In genomic region chr3:144692052-144692451, GRCm38 (mm10) we compare ENCODE assay signal across 9 mouse cellular contexts. TPM values are rescaled to one million over a fixed set of nuclear protein-coding genes. Genes with fewer than 3 reads are reported as not detected.
A peak's percentile ranks its signal among the peaks of the same experiment; 100 is the strongest.
DNase-seq lines count a peak whose midpoint lies in the region; ATAC-seq and TF ChIP-seq lines count a peak whose summit lies in the region.
"Had no signal": no experiment of that assay in that cellular context is flagged by ENCODE, and none has a peak within 500 bp of the region (broad histone marks: within the 10 kb centered on the region; RNA-seq: fewer than 3 reads in every experiment).

No protein-coding gene starts in this region.

- no peak overlapping the region for H3K4me3 ChIP-seq in forebrain, embryonic 11.5 days (ENCODE audit: low read depth, low read length)
- no peak overlapping the region for H3K4me3 ChIP-seq in forebrain, embryonic 10.5 days
- no peak overlapping the region for H3K4me3 ChIP-seq in liver, embryonic 13.5 days (replicated peaks)

- no peaks in the 10 kb centered on the region; the same call in 1 of the 2 replicates for H3K36me3 ChIP-seq in forebrain, embryonic 11.5 days (ENCODE audit: control insufficient read depth, insufficient read depth, low read length)
- peaks cover 59% of the 10 kb centered on the region for H3K36me3 ChIP-seq in forebrain, embryonic 10.5 days (replicated peaks)
- peaks cover 64% of the 10 kb centered on the region for H3K36me3 ChIP-seq in liver, embryonic 13.5 days

- TF ChIP-seq POLR2A in brain, embryonic 14.5 days (IDR thresholded peaks at IDR 0.05; ENCODE audit: borderline replicate concordance, extremely low read depth, insufficient read depth, insufficient read length, poor library complexity, severe bottlenecking): no peak

- 61% methylated on average over 3 of the region's 3 CpGs for WGBS in forebrain, embryonic 11.5 days
- 72% methylated on average over 3 of the region's 3 CpGs for WGBS in forebrain, embryonic 10.5 days
- whole genome bisulfite sequencing in liver, embryonic 13.5 days (ENCODE audit: insufficient replicate concordance): 49% methylated on average over 3 of the region's 3 CpGs

- TF ChIP-seq CTCF in brain, embryonic 14.5 days (IDR thresholded peaks at IDR 0.05; ENCODE audit: borderline replicate concordance, extremely low read depth, insufficient read depth, insufficient read length): peak; percentile 9; the same call in 1 of the 2 replicates

- no peaks in the 10 kb centered on the region for H3K9me3 ChIP-seq in forebrain, embryonic 11.5 days (ENCODE audit: control insufficient read depth, low read length)
- no peaks in the 10 kb centered on the region for H3K9me3 ChIP-seq in forebrain, embryonic 10.5 days
- no peaks in the 10 kb centered on the region for H3K9me3 ChIP-seq in liver, embryonic 13.5 days (replicated peaks)
- H3K9me3 ChIP-seq: G1E had no signal

- H3K27me3 ChIP-seq in forebrain, embryonic 11.5 days (ENCODE audit: control insufficient read depth, insufficient read depth, low read length): no peaks in the 10 kb centered on the region
- H3K27me3 ChIP-seq in forebrain, embryonic 10.5 days (ENCODE audit: poor library complexity, severe bottlenecking): no peaks in the 10 kb centered on the region
- no peaks in the 10 kb centered on the region for H3K27me3 ChIP-seq in liver, embryonic 13.5 days

- peak; percentile 40; the same call in 1 of the 2 replicates for ATAC-seq in forebrain, embryonic 11.5 days (replicated peaks; ENCODE audit: low FRiP score)
- no peak for ATAC-seq in liver, embryonic 13.5 days (ENCODE audit: low read depth)

- DNase-seq in forebrain, embryonic 11.5 days (ENCODE audit: low spot score): no peak
- DNase-seq in forebrain, embryonic 10.5 days (ENCODE audit: extremely low spot score, low spot score): no peak
- DNase-seq in 416B (ENCODE audit: low read depth): peak; percentile 76
- peak; percentile 76 for DNase-seq in brain, embryonic 14.5 days (ENCODE audit: low read depth)
- no peak for DNase-seq in liver, embryonic 13.5 days
- no peak for DNase-seq in frontal cortex, postnatal 36 days (ENCODE audit: low spot score in 2 of 2)
- no peak for DNase-seq in gastrocnemius, postnatal 4 days (ENCODE audit: low spot score in 2 of 2)
- DNase-seq in kidney, adult 18-20 months: no peak

- H3K9ac ChIP-seq in forebrain, embryonic 11.5 days (ENCODE audit: low read length): no peak overlapping the region
- H3K9ac ChIP-seq in liver, embryonic 13.5 days: no peak overlapping the region

- H3K27ac ChIP-seq in forebrain, embryonic 11.5 days (ENCODE audit: low read depth, low read length): no peak overlapping the region
- H3K27ac ChIP-seq in forebrain, embryonic 10.5 days: no peak overlapping the region
- H3K27ac ChIP-seq in liver, embryonic 13.5 days: peak overlapping the region; percentile 29; the same call in 1 of the 2 replicates

- no peaks in the 10 kb centered on the region for H3K4me1 ChIP-seq in forebrain, embryonic 11.5 days (replicated peaks; ENCODE audit: control insufficient read depth, insufficient read depth, low read length)
- peaks cover 7% of the 10 kb centered on the region for H3K4me1 ChIP-seq in forebrain, embryonic 10.5 days
- H3K4me1 ChIP-seq in liver, embryonic 13.5 days (replicated peaks): peaks cover 19% of the 10 kb centered on the region

- H3K4me2 ChIP-seq in forebrain, embryonic 11.5 days (ENCODE audit: low read depth, low read length, severe bottlenecking): no peak overlapping the region
- H3K4me2 ChIP-seq in liver, embryonic 13.5 days: no peak overlapping the region

RNA-seq across cellular contexts. Expression of gene Sh3glb1, which starts 28.1 kb away (rescaled TPM):
- polyA plus RNA-seq in forebrain, embryonic 11.5 days (2014; fragmentation: Nextera tagmentation; extraction: Ambion mirVana): 80.0 and 82.3 TPM in 2 replicates
- polyA plus RNA-seq in forebrain, embryonic 10.5 days (2016; fragmentation: Nextera tagmentation; extraction: Ambion mirVana): 57.5 and 58.6 TPM in 2 replicates
- polyA plus RNA-seq in brain, embryonic 14.5 days (2012; rRNA removed): 22.3 and 49.9 TPM in 2 replicates
- 88.0 and 103 TPM in 2 replicates for polyA plus RNA-seq in liver, embryonic 13.5 days (2015; fragmentation: Nextera tagmentation; extraction: Ambion mirVana)
- total RNA-seq in gastrocnemius, postnatal 4 days (2021): 100 to 1,000 TPM; 276 to 331 TPM

Comparison
In these comparisons a context has a peak if more than half of its experiments do, and no peak if none do; other contexts are left out.
1. DNase-seq: peak in 416B (single experiment) and brain, embryonic 14.5 days (single experiment); none in forebrain, embryonic 11.5 days (single experiment), forebrain, embryonic 10.5 days (single experiment), liver, embryonic 13.5 days (single experiment), frontal cortex, postnatal 36 days (0 of 2), gastrocnemius, postnatal 4 days (0 of 2) and kidney, adult 18-20 months (single experiment).